Mouse (Mus musculus) embryonic facial prominence, embryonic 14.5 days (tissue): ENCODE results near the gene Lrrc58. TPM values are rescaled to one million over a fixed set of nuclear protein-coding genes. Genes with fewer than 3 reads are reported as not detected.
A peak's percentile ranks its signal among the peaks of the same experiment; 100 is the strongest.

Source experiments
- ATAC-seq: fragments of 200-750 bp; cut with Nextera tagmentation; 2 replicates; pipeline ENCODE4 v1.8.0; 2017; ENCODE audit warnings: low read depth, moderate number of reproducible peaks, moderate TSS enrichment
- DNase-seq: peaks from one replicate; pipeline ENCODE4 v3.0.0-alpha.2; 2015; ENCODE audit warnings: low spot score
- H3K27ac ChIP-seq: fragments of 300-500 bp; sonication (generic); replicated peaks from 2 replicates; pipeline ENCODE4 v1.5.1; 2014; ENCODE audit warnings: low read depth, mild to moderate bottlenecking, low read length, moderate library complexity
- H3K27me3 ChIP-seq: fragments of 300-500 bp; sonication (generic); replicated peaks from 2 replicates; pipeline ENCODE4 v1.6.1; 2014; ENCODE audit warnings: low read length; ENCODE audit not compliant: control insufficient read depth, insufficient read depth
- H3K36me3 ChIP-seq: fragments of 300-500 bp; sonication (generic); 2 replicates; pipeline ENCODE4 v1.6.1; 2014; ENCODE audit warnings: low read length, mixed read lengths; ENCODE audit not compliant: control insufficient read depth, insufficient read depth
- H3K4me1 ChIP-seq: fragments of 300-500 bp; sonication (generic); 2 replicates; pipeline ENCODE4 v1.6.1; 2014; ENCODE audit warnings: antibody characterized with exemption, low read length; ENCODE audit not compliant: control insufficient read depth, insufficient read depth
- H3K4me2 ChIP-seq: fragments of 300-500 bp; sonication (generic); 2 replicates; pipeline ENCODE4 v1.6.1; 2014; ENCODE audit warnings: low read depth, mild to moderate bottlenecking, low read length, moderate library complexity, mixed read lengths
- H3K4me3 ChIP-seq: fragments of 300-500 bp; sonication (generic); 2 replicates; pipeline ENCODE4 v1.5.1; 2014; ENCODE audit warnings: low read depth, mild to moderate bottlenecking, low read length
- H3K9ac ChIP-seq: fragments of 300-500 bp; sonication (generic); 2 replicates; pipeline ENCODE4 v1.6.1; 2014; ENCODE audit warnings: low read depth, mild to moderate bottlenecking, low read length, moderate library complexity, mixed read lengths
- H3K9me3 ChIP-seq: fragments of 300-500 bp; sonication (generic); 2 replicates; pipeline ENCODE4 v1.6.1; 2016; ENCODE audit warnings: low read length; ENCODE audit not compliant: control insufficient read depth
- WGBS: fragments of 180-500 bp; shearing (Covaris S2); extraction: QIAGEN DNeasy Blood & Tissue Kit; methylation state at CpG from one replicate; pipeline ENCODE4 v1.1.7; 2014; 5-methylcytosine and 5-hydroxymethylcytosine counted together
- polyA plus RNA-seq: library from polyadenylated mRNA; unstranded; fragments of >200 nt; fragmentation: Nextera tagmentation; extraction: Ambion mirVana; gene quantifications from 2 replicates; pipeline ENCODE4 v1.2.1, GENCODE M21; 2014

Lrrc58 gene
- polyA plus RNA-seq: 52.4 and 53.8 TPM in 2 replicates

GRCm38 (mm10) chr16:37867791-37868505 lies at the start of gene Lrrc58:
Gene Lrrc58 (plus strand): TSS chr16:37868389.
- H3K27ac ChIP-seq: peak within 1 kb of the TSS; percentile 99
- no peaks in the 10 kb centered on the region for H3K9me3 ChIP-seq
- peak within 1 kb of the TSS; percentile 97 for H3K4me3 ChIP-seq
- H3K27me3 ChIP-seq: no peaks in the 10 kb centered on the region
- peak; percentile 91 for DNase-seq
- peak within 1 kb of the TSS; percentile 76 for H3K4me2 ChIP-seq
- H3K9ac ChIP-seq: peak within 1 kb of the TSS; percentile 98
- H3K36me3 ChIP-seq: peaks cover 13% of the 10 kb centered on the region
- ATAC-seq: peak; percentile 95
- WGBS: 1% methylated on average over 31 of the region's 86 CpGs
- H3K4me1 ChIP-seq: peaks cover 15% of the 10 kb centered on the region

GRCm38 (mm10) chr16:37823949-37824348 lies 44.2 kb upstream of the Lrrc58 start:
- no peak overlapping the region for H3K4me3 ChIP-seq
- H3K9ac ChIP-seq: no peak overlapping the region
- H3K4me2 ChIP-seq: no peak overlapping the region
- ATAC-seq: no peak
- peak; percentile 22 for DNase-seq
- no peak overlapping the region for H3K27ac ChIP-seq
- no peaks in the 10 kb centered on the region for H3K4me1 ChIP-seq
- no peaks in the 10 kb centered on the region for H3K27me3 ChIP-seq
- WGBS: 76% methylated on average over 5 of the region's 5 CpGs
- H3K9me3 ChIP-seq: no peaks in the 10 kb centered on the region
- H3K36me3 ChIP-seq: peaks cover 96% of the 10 kb centered on the region

GRCm38 (mm10) chr16:37824778-37825505 lies 43.2 kb upstream of the Lrrc58 start:
- Histone ChIP-seq H3K4me3 (no peak overlapping the region), H3K4me2 (no peak overlapping the region), H3K4me1 (no peaks in the 10 kb centered on the region), H3K36me3 (peaks cover 98% of the 10 kb centered on the region), H3K27ac (no peak overlapping the region), H3K27me3 (no peaks in the 10 kb centered on the region), H3K9ac (no peak overlapping the region), H3K9me3 (no peaks in the 10 kb centered on the region)
- 88% methylated on average over 12 of the region's 12 CpGs for WGBS
- ATAC-seq: no peak
- peak; percentile 30 for DNase-seq

- no peak overlapping the region for H3K27ac ChIP-seq
- no peak overlapping the region for H3K9ac ChIP-seq
- no peak overlapping the region for H3K4me2 ChIP-seq
- DNase-seq: no peak
- no peak overlapping the region for H3K4me3 ChIP-seq
- H3K36me3 ChIP-seq: peaks cover 98% of the 10 kb centered on the region
- no peaks in the 10 kb centered on the region for H3K9me3 ChIP-seq
- no peaks in the 10 kb centered on the region for H3K27me3 ChIP-seq
- H3K4me1 ChIP-seq: no peaks in the 10 kb centered on the region
- ATAC-seq: no peak
- 96% methylated on average over 3 of the region's 3 CpGs for WGBS
Observed at GRCm38 (mm10) chr16:37826286-37826685, 41.9 kb upstream of the Lrrc58 start.

GRCm38 (mm10) chr16:37831041-37831440 lies 37.1 kb upstream of the Lrrc58 start:
- Histone ChIP-seq H3K4me1 (no peaks in the 10 kb centered on the region), H3K27ac (no peak overlapping the region), H3K4me2 (no peak overlapping the region), H3K27me3 (no peaks in the 10 kb centered on the region), H3K9ac (no peak overlapping the region), H3K9me3 (no peaks in the 10 kb centered on the region), H3K4me3 (no peak overlapping the region), H3K36me3 (peaks cover 97% of the 10 kb centered on the region)
- DNase-seq: no peak
- WGBS: 73% methylated on average over 7 of the region's 7 CpGs
- no peak for ATAC-seq

- no peak for DNase-seq
Observed at GRCm38 (mm10) chr16:37837571-37837970, 30.6 kb upstream of the Lrrc58 start.

GRCm38 (mm10) chr16:37842439-37842838 lies 25.8 kb upstream of the Lrrc58 start:
- Histone ChIP-seq H3K27ac (no peak overlapping the region), H3K27me3 (no peaks in the 10 kb centered on the region), H3K4me2 (no peak overlapping the region), H3K9ac (no peak overlapping the region), H3K4me3 (no peak overlapping the region), H3K9me3 (no peaks in the 10 kb centered on the region), H3K4me1 (no peaks in the 10 kb centered on the region; the same call in 1 of the 2 replicates), H3K36me3 (no peaks in the 10 kb centered on the region)
- WGBS: 67% methylated on average over 2 of the region's 2 CpGs
- no peak for ATAC-seq
- DNase-seq: no peak

More at GRCm38 (mm10) chr16:37837571-37837970, 30.6 kb upstream of the Lrrc58 start:
- Histone ChIP-seq H3K9me3 (no peaks in the 10 kb centered on the region), H3K27ac (no peak overlapping the region), H3K9ac (no peak overlapping the region), H3K36me3 (peaks cover 36% of the 10 kb centered on the region), H3K4me3 (no peak overlapping the region), H3K4me2 (no peak overlapping the region), H3K4me1 (no peaks in the 10 kb centered on the region), H3K27me3 (no peaks in the 10 kb centered on the region)
- no peak for ATAC-seq
- 59% methylated on average over 3 of the region's 3 CpGs for WGBS

- 86% methylated on average over 12 of the region's 12 CpGs for whole genome bisulfite sequencing
Observed at GRCm38 (mm10) chr16:37843740-37844139, 24.4 kb upstream of the Lrrc58 start.

More at GRCm38 (mm10) chr16:37843740-37844139, 24.4 kb upstream of the Lrrc58 start:
- DNase-seq (no peak), ATAC-seq (no peak)
- H3K27me3 ChIP-seq: no peaks in the 10 kb centered on the region
- no peaks in the 10 kb centered on the region; the same call in 1 of the 2 replicates for H3K4me1 ChIP-seq
- H3K4me3 ChIP-seq: no peak overlapping the region
- H3K9me3 ChIP-seq: no peaks in the 10 kb centered on the region
- no peak overlapping the region for H3K9ac ChIP-seq
- H3K4me2 ChIP-seq: no peak overlapping the region
- H3K27ac ChIP-seq: no peak overlapping the region
- no peaks in the 10 kb centered on the region for H3K36me3 ChIP-seq
